ENCODE assay signal across 18 mouse cellular contexts in the genomic region with DNA sequence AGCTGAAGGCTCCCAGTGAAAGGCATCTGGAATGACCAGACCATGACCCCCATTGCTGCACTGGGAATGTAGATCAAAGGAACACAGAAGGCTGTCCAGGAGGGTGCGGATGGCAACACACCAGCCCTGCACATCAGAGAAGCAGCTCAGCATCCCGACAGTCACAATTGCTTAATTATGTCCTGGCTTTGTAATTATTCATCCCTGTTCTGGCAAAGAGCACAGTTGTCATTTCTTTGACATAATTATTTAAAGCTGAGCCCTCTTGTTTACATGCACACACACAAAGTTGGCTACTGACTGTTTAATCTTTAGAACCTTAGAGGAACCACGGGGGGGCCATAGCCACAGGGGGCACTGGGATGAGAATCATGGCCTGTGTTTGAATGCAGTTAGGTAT.
"Had no signal": no experiment of that assay in that cellular context is flagged by ENCODE, and none has a peak within 500 bp of the region (broad histone marks: within the 10 kb centered on the region; RNA-seq: fewer than 3 reads in every experiment).

No protein-coding gene starts in this region.

- H3K27me3 ChIP-seq: liver, embryonic 13.5 days; lung, embryonic 15.5 days; megakaryocyte, embryonic 14.5 days; midbrain, embryonic 13.5 days; neural tube, embryonic 12.5 days; neural tube, embryonic 15.5 days had no signal

- H3K4me2 ChIP-seq: liver, embryonic 13.5 days; lung, embryonic 15.5 days; midbrain, embryonic 13.5 days; neural tube, embryonic 12.5 days; neural tube, embryonic 15.5 days had no signal

- H3K36me3 ChIP-seq: liver, embryonic 13.5 days; lung, embryonic 15.5 days; midbrain, embryonic 10.5 days; midbrain, embryonic 13.5 days; neural tube, embryonic 12.5 days; neural tube, embryonic 15.5 days had no signal

- DNase-seq: kidney, adult 2 months; kidney, postnatal 25 days; layer of hippocampus, postnatal 36 days; liver, embryonic 13.5 days; lung, postnatal 10 days; lung, postnatal 36 days; thymus, adult 2 months; thymus, postnatal 14 days; thymus, postnatal 4 days had no signal

- ATAC-seq: midbrain, embryonic 13.5 days had no signal

- H3K27ac ChIP-seq: kidney, postnatal 0 days; layer of hippocampus, adult 2 months; left cerebral cortex, adult 2 months; liver, embryonic 13.5 days; lung, embryonic 15.5 days; midbrain, embryonic 10.5 days; midbrain, embryonic 13.5 days; neural tube, embryonic 12.5 days; neural tube, embryonic 15.5 days had no signal

- H3K9ac ChIP-seq: liver, embryonic 13.5 days; lung, embryonic 15.5 days; midbrain, embryonic 13.5 days; neural tube, embryonic 12.5 days; neural tube, embryonic 15.5 days had no signal

- H3K4me3 ChIP-seq: layer of hippocampus, adult 2 months; left cerebral cortex, adult 2 months; liver, embryonic 13.5 days; lung, embryonic 15.5 days; megakaryocyte, embryonic 14.5 days; midbrain, embryonic 10.5 days; midbrain, embryonic 13.5 days; neural tube, embryonic 12.5 days; neural tube, embryonic 15.5 days had no signal

- H3K9me3 ChIP-seq: liver, embryonic 13.5 days; lung, embryonic 15.5 days; midbrain, embryonic 10.5 days; neural tube, embryonic 12.5 days; neural tube, embryonic 15.5 days had no signal

- H3K4me1 ChIP-seq: liver, embryonic 13.5 days; megakaryocyte, embryonic 14.5 days had no signal
